Mouse (Mus musculus): ENCODE data around the gene Ispd. TPM values are rescaled to one million over a fixed set of nuclear protein-coding genes. Genes with fewer than 3 reads are reported as not detected.

Ispd gene
- 7.4 and 9.7 TPM in 2 replicates for polyA plus RNA-seq (2015; fragmentation: Nextera tagmentation; extraction: Ambion mirVana)

- Histone ChIP-seq H3K9ac (replicated peaks; ENCODE audit: low read depth) (peak within 1 kb of the TSS; percentile 98), H3K4me2 (replicated peaks; ENCODE audit: low read depth, low read length) (peak within 1 kb of the TSS; percentile 83), H3K27me3 (replicated peaks; ENCODE audit: insufficient read depth, low read length) (no peaks in the 10 kb centered on the region), H3K4me3 (ENCODE audit: low read depth, low read length) (peak within 1 kb of the TSS; percentile 77), H3K4me1 (ENCODE audit: insufficient read depth, low read depth, low read length) (no peaks in the 10 kb centered on the region), H3K27ac (ENCODE audit: low read length) (peak within 1 kb of the TSS; percentile 98), H3K9me3 (ENCODE audit: low read length) (no peaks in the 10 kb centered on the region), H3K36me3 (ENCODE audit: insufficient read depth, low read length) (no peaks in the 10 kb centered on the region)
- under 1% methylated on average over 64 of the region's 64 CpGs for WGBS
- peak; percentile 96 for ATAC-seq
- DNase-seq (ENCODE audit: low spot score): peak; percentile 95
- TF ChIP-seq EP300 (IDR thresholded peaks at IDR 0.05): no peak
- TF ChIP-seq CTCF (IDR thresholded peaks at IDR 0.05): peak; percentile 2; the same call in 1 of the 2 replicates
Measured at GRCm38 (mm10) chr12:36381441-36382340, at the start of gene Ispd, which contains the start of gene D630036H23Rik. Ispd (plus strand) TSS chr12:36381450. D630036H23Rik (minus strand) TSS chr12:36382181.

GRCm38 (mm10) chr12:36332676-36333075 lies 48.6 kb upstream of the Ispd start:
- no peaks in the 10 kb centered on the region for H3K9me3 ChIP-seq (ENCODE audit: low read length)
- no peaks in the 10 kb centered on the region for H3K27me3 ChIP-seq (replicated peaks; ENCODE audit: insufficient read depth, low read length)
- no peak for TF ChIP-seq CTCF (IDR thresholded peaks at IDR 0.05)
- no peak for TF ChIP-seq EP300 (IDR thresholded peaks at IDR 0.05)
- DNase-seq (ENCODE audit: low spot score) (no peak), ATAC-seq (no peak)
- no peak overlapping the region for H3K9ac ChIP-seq (replicated peaks; ENCODE audit: low read depth)
- H3K4me3 ChIP-seq (ENCODE audit: low read depth, low read length): no peak overlapping the region
- no peaks in the 10 kb centered on the region for H3K36me3 ChIP-seq (ENCODE audit: insufficient read depth, low read length)
- H3K27ac ChIP-seq (ENCODE audit: low read length): no peak overlapping the region
- WGBS: 97% methylated on average over 1 of the region's 1 CpGs
- H3K4me2 ChIP-seq (replicated peaks; ENCODE audit: low read depth, low read length): no peak overlapping the region
- no peaks in the 10 kb centered on the region for H3K4me1 ChIP-seq (ENCODE audit: insufficient read depth, low read depth, low read length)

GRCm38 (mm10) chr12:36333837-36334281 lies 47.4 kb upstream of the Ispd start:
- DNase-seq (ENCODE audit: low spot score): peak; percentile 39

GRCm38 (mm10) chr12:36344131-36344530 lies 37.1 kb upstream of the Ispd start:
- Histone ChIP-seq H3K4me3 (ENCODE audit: low read depth, low read length) (no peak overlapping the region), H3K9me3 (ENCODE audit: low read length) (no peaks in the 10 kb centered on the region), H3K4me2 (replicated peaks; ENCODE audit: low read depth, low read length) (no peak overlapping the region), H3K36me3 (ENCODE audit: insufficient read depth, low read length) (no peaks in the 10 kb centered on the region), H3K4me1 (ENCODE audit: insufficient read depth, low read depth, low read length) (no peaks in the 10 kb centered on the region), H3K27me3 (replicated peaks; ENCODE audit: insufficient read depth, low read length) (no peaks in the 10 kb centered on the region), H3K27ac (ENCODE audit: low read length) (no peak overlapping the region), H3K9ac (replicated peaks; ENCODE audit: low read depth) (no peak overlapping the region)
- 50% methylated on average over 4 of the region's 4 CpGs for WGBS
- ATAC-seq (no peak), DNase-seq (ENCODE audit: low spot score) (no peak)
- no peak for TF ChIP-seq CTCF (IDR thresholded peaks at IDR 0.05)
- no peak for TF ChIP-seq EP300 (IDR thresholded peaks at IDR 0.05)

More at GRCm38 (mm10) chr12:36333837-36334281, 47.4 kb upstream of the Ispd start:
- peak; percentile 71 for ATAC-seq
- Histone ChIP-seq H3K36me3 (ENCODE audit: insufficient read depth, low read length) (no peaks in the 10 kb centered on the region), H3K27me3 (replicated peaks; ENCODE audit: insufficient read depth, low read length) (no peaks in the 10 kb centered on the region), H3K4me1 (ENCODE audit: insufficient read depth, low read depth, low read length) (no peaks in the 10 kb centered on the region), H3K9ac (replicated peaks; ENCODE audit: low read depth) (no peak overlapping the region), H3K27ac (ENCODE audit: low read length) (no peak overlapping the region), H3K4me2 (replicated peaks; ENCODE audit: low read depth, low read length) (peak overlapping the region; percentile 29; the same call in 1 of the 2 replicates), H3K9me3 (ENCODE audit: low read length) (no peaks in the 10 kb centered on the region), H3K4me3 (ENCODE audit: low read depth, low read length) (no peak overlapping the region)
- 30% methylated on average over 9 of the region's 9 CpGs for WGBS
- TF ChIP-seq EP300 (IDR thresholded peaks at IDR 0.05) (no peak), CTCF (IDR thresholded peaks at IDR 0.05) (peak; percentile 13; the same call in 1 of the 2 replicates)

- no peaks in the 10 kb centered on the region for H3K27me3 ChIP-seq (replicated peaks; ENCODE audit: insufficient read depth, low read length)
- no peak overlapping the region for H3K27ac ChIP-seq (ENCODE audit: low read length)
- no peak overlapping the region for H3K4me2 ChIP-seq (replicated peaks; ENCODE audit: low read depth, low read length)
- H3K36me3 ChIP-seq (ENCODE audit: insufficient read depth, low read length): no peaks in the 10 kb centered on the region
- ATAC-seq (no peak), DNase-seq (ENCODE audit: low spot score) (no peak)
- H3K9me3 ChIP-seq (ENCODE audit: low read length): no peaks in the 10 kb centered on the region
- H3K4me1 ChIP-seq (ENCODE audit: insufficient read depth, low read depth, low read length): no peaks in the 10 kb centered on the region
- H3K4me3 ChIP-seq (ENCODE audit: low read depth, low read length): no peak overlapping the region
- TF ChIP-seq EP300 (IDR thresholded peaks at IDR 0.05) (no peak), CTCF (IDR thresholded peaks at IDR 0.05) (no peak)
- WGBS: 88% methylated on average over 3 of the region's 3 CpGs
- H3K9ac ChIP-seq (replicated peaks; ENCODE audit: low read depth): no peak overlapping the region
Measured at GRCm38 (mm10) chr12:36360064-36360463, 21.2 kb upstream of the Ispd start.

GRCm38 (mm10) chr12:36360693-36361092 lies 20.6 kb upstream of the Ispd start:
- H3K9me3 ChIP-seq (ENCODE audit: low read length): no peaks in the 10 kb centered on the region
- TF ChIP-seq CTCF (IDR thresholded peaks at IDR 0.05) (no peak), EP300 (IDR thresholded peaks at IDR 0.05) (no peak)
- H3K9ac ChIP-seq (replicated peaks; ENCODE audit: low read depth): no peak overlapping the region
- H3K4me1 ChIP-seq (ENCODE audit: insufficient read depth, low read depth, low read length): no peaks in the 10 kb centered on the region
- no peak overlapping the region for H3K27ac ChIP-seq (ENCODE audit: low read length)
- H3K27me3 ChIP-seq (replicated peaks; ENCODE audit: insufficient read depth, low read length): no peaks in the 10 kb centered on the region
- ATAC-seq: no peak
- H3K36me3 ChIP-seq (ENCODE audit: insufficient read depth, low read length): no peaks in the 10 kb centered on the region
- H3K4me3 ChIP-seq (ENCODE audit: low read depth, low read length): no peak overlapping the region
- WGBS: 92% methylated on average over 5 of the region's 5 CpGs
- no peak for DNase-seq (ENCODE audit: low spot score)
- no peak overlapping the region for H3K4me2 ChIP-seq (replicated peaks; ENCODE audit: low read depth, low read length)

Data from lung, postnatal 0 days (tissue).